Mouse (Mus musculus): ENCODE data around the gene Nbea.

- TF ChIP-seq GATA1 (IDR thresholded peaks at IDR 0.05; ENCODE audit: borderline replicate concordance, low read length): no peak
- TF ChIP-seq FLI1 (IDR thresholded peaks at IDR 0.05; ENCODE audit: low read length): no peak
These were observed 137.7 kb downstream of the Nbea start for GRCm38 (mm10) chr3:56045659-56046336.

All from megakaryocyte, embryonic 14.5 days (primary cell).